22 mouse cellular contexts compared by ENCODE assay signal in the genomic region with DNA sequence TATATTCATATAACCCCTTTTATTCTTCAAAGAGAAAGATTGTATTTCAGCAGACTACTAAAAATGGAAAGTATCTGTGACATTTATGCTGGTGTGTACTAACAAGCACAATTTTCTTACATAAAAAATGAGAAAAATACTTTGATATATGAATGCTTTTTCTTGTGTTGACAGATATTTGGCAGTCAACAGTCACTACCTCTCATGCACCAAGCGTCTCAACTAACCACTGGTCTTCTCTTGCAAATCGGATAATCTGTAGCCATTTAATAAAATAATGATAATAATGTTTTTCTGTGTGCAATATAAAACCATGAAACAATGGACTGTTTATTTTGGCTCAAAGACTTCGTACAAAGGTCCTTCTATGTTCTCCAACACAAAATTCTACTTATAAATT.
"Had no signal": no experiment of that assay in that cellular context is flagged by ENCODE, and none has a peak within 500 bp of the region (broad histone marks: within the 10 kb centered on the region; RNA-seq: fewer than 3 reads in every experiment).

No protein-coding gene starts in this region.

- H3K4me3 ChIP-seq: layer of hippocampus, adult 2 months; liver, embryonic 12.5 days; liver, embryonic 15.5 days; lung, embryonic 15.5 days; megakaryocyte, embryonic 14.5 days; midbrain, embryonic 10.5 days; midbrain, embryonic 13.5 days; myocyte; neural tube, embryonic 13.5 days; stomach, embryonic 15.5 days had no signal

- DNase-seq: kidney, adult 11 months; kidney, adult 8-10 months; kidney, postnatal 25 days; layer of hippocampus, adult 9-11 months; lung, adult 18-20 months; lung, postnatal 10 days; lung, postnatal 36 days; retina, postnatal 1 day; right cerebral cortex, postnatal 4 days; spleen, adult 18-20 months; thymus, postnatal 25 days had no signal

- ATAC-seq: liver, embryonic 12.5 days; midbrain, embryonic 13.5 days; midbrain, embryonic 16.5 days had no signal

- H3K9ac ChIP-seq: liver, embryonic 12.5 days; liver, embryonic 15.5 days; lung, embryonic 15.5 days; midbrain, embryonic 13.5 days; neural tube, embryonic 13.5 days; stomach, embryonic 15.5 days had no signal

- H3K36me3 ChIP-seq: liver, embryonic 12.5 days; liver, embryonic 15.5 days; lung, embryonic 15.5 days; midbrain, embryonic 10.5 days; midbrain, embryonic 13.5 days; neural tube, embryonic 13.5 days; stomach, embryonic 15.5 days had no signal

- H3K27me3 ChIP-seq: liver, embryonic 12.5 days; liver, embryonic 15.5 days; lung, embryonic 15.5 days; megakaryocyte, embryonic 14.5 days; midbrain, embryonic 13.5 days; neural tube, embryonic 13.5 days; stomach, embryonic 15.5 days had no signal

- H3K27ac ChIP-seq: layer of hippocampus, adult 2 months; liver, embryonic 12.5 days; liver, embryonic 15.5 days; lung, embryonic 15.5 days; midbrain, embryonic 10.5 days; midbrain, embryonic 13.5 days; neural tube, embryonic 13.5 days; stomach, embryonic 15.5 days had no signal

- H3K4me1 ChIP-seq: liver, embryonic 12.5 days; liver, embryonic 15.5 days; lung, embryonic 15.5 days; megakaryocyte, embryonic 14.5 days; midbrain, embryonic 10.5 days; midbrain, embryonic 13.5 days; neural tube, embryonic 13.5 days; stomach, embryonic 15.5 days had no signal
